Mouse (Mus musculus) lung, postnatal 0 days (tissue): ENCODE measurements around the gene Daglb.

ENCODE experiments used
- CTCF ChIP-seq: IDR thresholded peaks from 2 replicates; pipeline ENCODE4 v1.5.1; 2016; ENCODE audit warnings: antibody characterized with exemption, mild to moderate bottlenecking
- EP300 ChIP-seq: IDR thresholded peaks from 2 replicates; pipeline ENCODE4 v1.6.1; 2016; ENCODE audit warnings: antibody characterized with exemption, mild to moderate bottlenecking, control low read depth

- no peak for TF ChIP-seq CTCF
- no peak for TF ChIP-seq EP300
Observed at GRCm38 (mm10) chr5:143441298-143441697, 23.1 kb upstream of the Daglb start.
